Mouse (Mus musculus) kidney, embryonic 16.5 days (tissue): Measurements from ENCODE around the gene Inpp5d. TPM values are rescaled to one million over a fixed set of nuclear protein-coding genes. Genes with fewer than 3 reads are reported as not detected.

Source experiments
- ATAC-seq: fragments of 200-750 bp; cut with Nextera tagmentation; 2 replicates; pipeline ENCODE4 v1.8.0; 2017; ENCODE audit warnings: moderate TSS enrichment; ENCODE audit not compliant: low FRiP score, low TSS enrichment
- H3K27ac ChIP-seq: fragments of 300-500 bp; sonication (generic); 2 replicates; pipeline ENCODE4 v1.5.1; 2014; ENCODE audit warnings: low read length
- H3K27me3 ChIP-seq: fragments of 300-500 bp; sonication (generic); 2 replicates; pipeline ENCODE4 v1.6.1; 2014; ENCODE audit warnings: low read length, control low read depth, mixed read lengths; ENCODE audit not compliant: insufficient read depth
- H3K36me3 ChIP-seq: fragments of 300-500 bp; sonication (generic); 2 replicates; pipeline ENCODE4 v1.6.1; 2014; ENCODE audit warnings: low read length, control low read depth, mixed read lengths; ENCODE audit not compliant: insufficient read depth
- H3K4me1 ChIP-seq: fragments of 300-500 bp; sonication (generic); 2 replicates; pipeline ENCODE4 v1.6.1; 2014; ENCODE audit warnings: low read length, control low read depth, mixed read lengths; ENCODE audit not compliant: insufficient read depth
- H3K4me2 ChIP-seq: fragments of 300-500 bp; sonication (generic); replicated peaks from 2 replicates; pipeline ENCODE4 v1.6.1; 2014; ENCODE audit warnings: low read depth, low read length
- H3K4me3 ChIP-seq: fragments of 300-500 bp; sonication (generic); 2 replicates; pipeline ENCODE4 v1.5.1; 2014; ENCODE audit warnings: mild to moderate bottlenecking, low read length
- H3K9ac ChIP-seq: fragments of 300-500 bp; sonication (generic); replicated peaks from 2 replicates; pipeline ENCODE4 v1.6.1; 2014; ENCODE audit warnings: low read length
- H3K9me3 ChIP-seq: fragments of 300-500 bp; sonication (generic); 2 replicates; pipeline ENCODE4 v1.6.1; 2016; ENCODE audit warnings: low read length, control low read depth
- WGBS: fragments of 180-500 bp; shearing (Covaris S2); extraction: QIAGEN DNeasy Blood & Tissue Kit; methylation state at CpG from one replicate; pipeline ENCODE4 v1.1.7; 2014; 5-methylcytosine and 5-hydroxymethylcytosine counted together
- polyA plus RNA-seq: library from polyadenylated mRNA; unstranded; fragments of >200 nt; fragmentation: Nextera tagmentation; extraction: Ambion mirVana; gene quantifications from 2 replicates; pipeline ENCODE4 v1.2.1, GENCODE M21; 2015

Inpp5d gene
- polyA plus RNA-seq, 1 experiment from 2014 or later: 9.1 TPM

DNA sequence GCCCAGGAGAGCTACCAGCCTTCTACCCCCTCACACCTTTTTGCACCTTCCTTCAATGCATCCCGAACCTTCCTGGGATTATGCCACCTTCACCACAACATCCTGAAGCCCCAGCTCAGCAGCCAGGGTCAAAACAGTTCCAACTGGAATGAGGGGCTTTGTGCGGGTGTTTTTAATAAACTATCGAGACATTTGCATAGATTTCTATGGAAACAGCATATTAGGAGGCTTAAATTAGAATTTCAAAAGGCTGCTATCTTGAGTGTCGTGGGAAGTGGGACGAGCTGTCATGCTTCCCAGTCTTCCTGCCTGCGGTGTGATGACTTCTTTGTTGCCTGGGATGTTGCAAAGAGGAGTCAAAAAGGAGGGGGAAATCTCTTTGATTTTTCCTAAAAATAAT, 88.9 kb downstream of the Inpp5d start:
- H3K4me2 ChIP-seq: no peak overlapping the region
- WGBS: 81% methylated on average over 6 of the region's 6 CpGs
- H3K9ac ChIP-seq: no peak overlapping the region

DNA sequence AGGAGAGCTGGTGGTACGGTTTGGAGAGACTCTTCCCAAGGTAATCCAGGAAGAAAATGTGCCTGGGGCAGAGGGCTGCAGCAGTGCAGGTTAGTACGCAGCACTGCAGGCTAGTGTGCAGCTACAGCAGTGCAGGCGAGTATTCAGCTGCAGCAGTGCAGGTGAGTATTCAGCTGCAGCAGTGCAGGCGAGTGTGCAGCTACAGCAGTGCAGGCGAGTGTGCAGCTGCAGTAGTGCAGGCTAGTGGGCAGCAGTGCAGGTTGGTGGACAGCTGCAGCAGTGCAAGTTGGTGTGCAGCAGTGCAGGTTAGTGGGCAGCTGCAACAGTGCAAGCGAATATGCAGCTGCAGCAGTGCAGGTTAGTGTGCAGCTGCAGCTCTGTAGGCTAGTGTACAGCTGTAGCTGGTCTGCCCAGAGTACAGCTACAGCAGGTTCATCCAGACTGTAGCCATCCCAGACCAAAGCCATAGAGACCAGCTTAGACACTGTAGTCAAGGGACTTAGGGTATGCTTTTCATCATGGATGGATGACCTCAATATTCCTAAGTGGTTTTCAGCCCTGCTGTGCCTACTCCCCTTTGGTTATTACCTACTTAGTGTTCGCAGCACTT, 89.7 kb downstream of the Inpp5d start:
- no peaks in the 10 kb centered on the region for H3K27me3 ChIP-seq
- H3K9me3 ChIP-seq: peaks cover 5% of the 10 kb centered on the region
- no peak overlapping the region for H3K4me3 ChIP-seq
- no peak overlapping the region for H3K9ac ChIP-seq
- 87% methylated on average over 7 of the region's 7 CpGs for WGBS
- no peaks in the 10 kb centered on the region for H3K36me3 ChIP-seq
- no peak for ATAC-seq
- no peak overlapping the region for H3K4me2 ChIP-seq
- H3K4me1 ChIP-seq: no peaks in the 10 kb centered on the region
- no peak overlapping the region for H3K27ac ChIP-seq

More for the DNA sequence above, 88.9 kb downstream of the Inpp5d start:
- no peaks in the 10 kb centered on the region for H3K27me3 ChIP-seq
- no peaks in the 10 kb centered on the region for H3K36me3 ChIP-seq
- no peak for ATAC-seq
- H3K27ac ChIP-seq: no peak overlapping the region
- no peak overlapping the region for H3K4me3 ChIP-seq
- no peaks in the 10 kb centered on the region for H3K4me1 ChIP-seq
- peaks cover 5% of the 10 kb centered on the region for H3K9me3 ChIP-seq

DNA sequence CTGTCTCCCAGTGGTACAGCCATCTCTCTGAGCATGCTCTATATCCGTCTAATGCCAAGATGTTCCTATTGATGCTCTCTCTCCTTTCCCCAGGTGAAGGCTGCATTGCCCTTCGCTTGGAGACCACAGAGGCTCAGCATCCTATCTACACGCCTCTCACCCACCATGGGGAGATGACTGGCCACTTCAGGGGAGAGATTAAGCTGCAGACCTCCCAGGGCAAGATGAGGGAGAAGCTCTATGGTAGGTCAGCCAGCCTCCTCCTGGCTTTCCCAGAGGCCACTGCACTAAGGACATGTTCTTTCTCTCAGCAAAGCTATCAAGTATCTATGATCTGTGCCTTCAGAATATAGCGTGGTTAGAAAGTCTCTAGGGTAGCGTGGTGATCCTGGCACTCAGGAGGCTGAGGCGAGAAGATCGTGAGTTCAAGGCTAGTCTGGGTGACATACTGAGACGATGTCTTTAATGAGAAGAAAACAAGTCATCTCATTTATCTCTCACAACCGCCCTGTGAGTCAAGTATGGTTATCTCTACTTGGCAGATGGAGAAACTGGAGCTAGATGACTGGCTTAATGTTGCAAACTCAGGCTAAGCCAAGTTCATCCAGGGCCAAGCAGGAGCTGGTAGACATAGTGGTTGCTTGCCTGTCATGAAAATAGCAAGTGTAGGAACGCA, 92.0 kb downstream of the Inpp5d start:
- 83% methylated on average over 10 of the region's 10 CpGs for WGBS
- no peaks in the 10 kb centered on the region for H3K4me1 ChIP-seq
- ATAC-seq: no peak

DNA sequence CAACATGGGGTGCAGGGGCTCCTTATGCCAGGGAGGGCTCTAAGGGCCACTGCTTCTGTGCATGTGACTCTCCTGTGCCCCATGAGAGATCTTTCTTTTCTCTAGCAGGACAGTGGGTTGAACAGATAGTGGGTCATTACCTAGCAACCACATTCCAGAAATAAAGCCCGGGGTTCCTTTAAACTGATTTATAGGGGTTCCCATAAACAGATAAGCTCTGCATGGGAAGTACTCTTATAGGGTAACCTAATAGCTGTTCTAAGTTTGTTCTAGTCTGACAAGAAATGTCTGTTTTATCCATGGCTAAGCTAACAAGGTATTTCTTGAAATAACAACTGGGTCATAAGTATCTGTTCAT, 92.5 kb downstream of the Inpp5d start:
- Histone ChIP-seq H3K9ac (no peak overlapping the region), H3K4me1 (no peaks in the 10 kb centered on the region), H3K4me3 (no peak overlapping the region), H3K27ac (no peak overlapping the region), H3K4me2 (no peak overlapping the region), H3K9me3 (peaks cover 5% of the 10 kb centered on the region), H3K27me3 (no peaks in the 10 kb centered on the region), H3K36me3 (no peaks in the 10 kb centered on the region)
- WGBS: 44% methylated on average over 1 of the region's 1 CpGs
- no peak for ATAC-seq

More for the DNA sequence above, 92.0 kb downstream of the Inpp5d start:
- Histone ChIP-seq H3K9me3 (peaks cover 5% of the 10 kb centered on the region), H3K36me3 (no peaks in the 10 kb centered on the region), H3K4me2 (no peak overlapping the region), H3K4me3 (no peak overlapping the region), H3K27ac (no peak overlapping the region), H3K9ac (no peak overlapping the region), H3K27me3 (no peaks in the 10 kb centered on the region)

DNA sequence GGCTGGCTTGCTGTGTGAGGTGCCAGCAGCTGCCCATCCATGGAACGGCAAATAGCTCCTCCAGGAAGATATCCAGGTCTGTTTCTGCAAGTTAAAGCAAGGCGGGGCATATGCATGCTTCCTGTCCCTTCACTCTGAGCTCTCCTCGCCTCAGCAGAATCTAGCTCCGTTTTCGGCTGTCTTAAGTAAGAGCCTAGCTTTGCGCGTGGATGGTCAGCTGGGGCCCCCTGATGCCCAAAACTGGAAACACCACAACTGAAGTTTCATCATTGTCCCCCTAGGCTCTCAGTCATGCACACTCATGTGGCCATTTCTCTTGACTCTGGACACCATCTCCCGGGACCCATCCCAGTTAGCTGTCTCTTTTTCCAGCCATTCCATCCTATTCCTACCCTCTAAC, 101.3 kb downstream of the Inpp5d start:
- Histone ChIP-seq H3K4me3 (no peak overlapping the region), H3K36me3 (no peaks in the 10 kb centered on the region), H3K9me3 (no peaks in the 10 kb centered on the region), H3K9ac (no peak overlapping the region), H3K4me1 (no peaks in the 10 kb centered on the region), H3K27ac (no peak overlapping the region), H3K27me3 (no peaks in the 10 kb centered on the region), H3K4me2 (no peak overlapping the region)
- ATAC-seq: peak; percentile 84
- 28% methylated on average over 8 of the region's 8 CpGs for WGBS

DNA sequence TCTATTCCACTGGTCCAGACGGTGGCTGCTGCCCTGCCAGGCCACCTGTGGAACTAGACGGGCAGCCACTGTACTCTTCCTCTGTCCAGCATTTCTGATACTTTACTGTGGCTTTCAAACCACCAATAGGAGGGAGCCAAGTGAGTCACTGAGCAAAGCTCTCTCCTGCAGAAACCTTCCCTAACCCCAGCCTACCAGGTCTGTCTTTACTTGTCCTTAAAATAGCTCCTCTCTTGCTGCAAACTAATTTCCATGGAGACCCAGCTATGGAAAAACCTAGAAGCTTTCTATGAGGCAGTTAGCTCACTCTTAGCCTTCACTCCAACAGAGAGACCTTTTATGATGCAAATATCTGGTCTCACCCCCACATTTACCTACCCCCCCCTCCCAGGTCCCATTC, 102.0 kb downstream of the Inpp5d start:
- Histone ChIP-seq H3K27ac (no peak overlapping the region), H3K9me3 (no peaks in the 10 kb centered on the region), H3K4me1 (no peaks in the 10 kb centered on the region), H3K9ac (no peak overlapping the region), H3K4me2 (no peak overlapping the region), H3K4me3 (no peak overlapping the region), H3K36me3 (no peaks in the 10 kb centered on the region), H3K27me3 (no peaks in the 10 kb centered on the region)
- no peak for ATAC-seq
- WGBS: 42% methylated on average over 2 of the region's 2 CpGs

DNA sequence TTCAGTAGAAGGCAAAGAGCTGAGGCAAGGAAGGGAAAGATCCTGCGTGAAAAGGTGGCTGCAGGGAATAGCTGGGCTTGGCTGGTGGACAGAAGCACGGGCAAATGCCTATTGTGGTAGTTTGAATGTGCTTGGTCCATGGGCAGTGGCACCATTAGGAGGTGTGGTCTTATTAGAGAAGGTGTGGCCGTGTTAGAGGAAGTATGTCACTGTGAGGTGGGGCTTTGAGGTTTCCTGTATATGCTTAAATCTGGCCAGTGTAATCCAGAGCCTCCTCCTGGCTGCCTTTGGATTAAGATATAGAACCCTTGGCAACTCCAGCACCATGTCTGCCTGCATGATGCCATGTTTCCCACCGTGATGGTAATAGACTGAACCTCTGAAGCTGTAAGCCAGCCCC, 103.2 kb downstream of the Inpp5d start:
- Histone ChIP-seq H3K4me2 (no peak overlapping the region), H3K4me3 (no peak overlapping the region), H3K36me3 (no peaks in the 10 kb centered on the region), H3K4me1 (no peaks in the 10 kb centered on the region), H3K9me3 (no peaks in the 10 kb centered on the region), H3K27ac (no peak overlapping the region), H3K9ac (no peak overlapping the region), H3K27me3 (no peaks in the 10 kb centered on the region)
- 70% methylated on average over 4 of the region's 4 CpGs for WGBS
- no peak for ATAC-seq

DNA sequence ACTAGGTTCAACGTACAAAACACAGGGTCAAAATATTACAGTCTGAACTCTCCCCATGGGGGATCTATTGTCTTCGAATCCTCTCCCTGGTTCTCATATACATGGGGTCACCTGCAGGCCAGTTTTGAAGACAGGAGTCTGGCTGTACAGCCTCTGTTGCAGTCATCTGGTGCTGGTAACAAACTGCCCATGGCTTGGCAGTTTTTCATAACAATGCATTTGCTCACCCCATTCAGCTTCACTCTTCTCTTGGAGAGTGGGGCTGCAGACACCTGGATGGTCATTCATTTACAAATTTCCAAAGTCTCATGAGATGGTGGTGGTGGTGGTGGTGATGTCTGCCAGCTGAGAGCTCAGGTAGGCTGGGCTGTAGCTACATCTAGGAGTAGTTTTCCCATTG, 109.0 kb downstream of the Inpp5d start:
- Histone ChIP-seq H3K4me2 (no peak overlapping the region), H3K27me3 (no peaks in the 10 kb centered on the region), H3K4me3 (no peak overlapping the region), H3K27ac (no peak overlapping the region), H3K9ac (no peak overlapping the region), H3K4me1 (no peaks in the 10 kb centered on the region), H3K9me3 (no peaks in the 10 kb centered on the region), H3K36me3 (no peaks in the 10 kb centered on the region)
- 77% methylated on average over 2 of the region's 2 CpGs for WGBS
- ATAC-seq: no peak

DNA sequence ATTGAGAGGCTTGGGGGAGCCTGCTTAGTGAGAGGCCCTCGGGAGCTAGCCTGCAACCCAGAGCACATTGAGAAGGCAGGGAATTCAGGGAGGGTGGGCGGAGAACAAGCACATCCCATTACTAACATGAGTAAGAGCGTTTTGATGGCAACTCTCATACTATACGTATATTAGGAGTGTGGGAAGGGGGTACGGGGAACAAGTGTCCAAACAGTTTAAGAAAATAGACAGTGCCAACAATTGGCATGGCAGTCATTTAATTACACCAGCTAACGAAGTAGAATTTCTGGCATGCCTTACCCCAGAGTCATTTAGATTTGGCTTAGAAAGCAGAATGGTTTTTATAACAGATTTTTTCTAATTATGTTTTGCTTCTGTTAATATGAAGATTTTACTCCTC, 109.7 kb downstream of the Inpp5d start:
- 82% methylated on average over 6 of the region's 6 CpGs for WGBS
- Histone ChIP-seq H3K27ac (no peak overlapping the region), H3K36me3 (no peaks in the 10 kb centered on the region), H3K4me2 (no peak overlapping the region), H3K4me1 (no peaks in the 10 kb centered on the region), H3K27me3 (no peaks in the 10 kb centered on the region), H3K4me3 (no peak overlapping the region), H3K9me3 (no peaks in the 10 kb centered on the region), H3K9ac (no peak overlapping the region)
- no peak for ATAC-seq

DNA sequence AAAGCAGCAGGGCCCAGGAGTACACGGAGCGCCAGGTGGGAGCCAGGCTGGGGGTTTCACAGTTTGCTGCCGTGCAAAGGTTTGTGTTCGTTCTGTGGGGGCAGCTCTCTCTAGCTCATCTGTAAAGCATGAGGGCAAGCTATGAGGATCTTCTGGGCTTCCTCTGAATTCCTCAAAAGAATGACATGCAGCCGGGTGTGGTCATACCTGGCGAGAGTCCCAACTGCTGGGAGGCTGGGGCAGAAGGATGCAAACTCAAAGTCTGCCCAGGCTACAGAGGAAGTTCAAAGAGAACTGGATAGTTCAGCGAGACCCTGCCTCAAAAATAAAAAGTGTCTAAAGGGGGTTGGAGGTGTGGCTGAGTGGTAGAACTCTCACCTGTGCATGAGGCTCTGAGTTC, 110.2 kb downstream of the Inpp5d start:
- H3K9ac ChIP-seq: no peak overlapping the region
- no peak overlapping the region for H3K27ac ChIP-seq
- WGBS: 84% methylated on average over 7 of the region's 7 CpGs
- no peaks in the 10 kb centered on the region for H3K27me3 ChIP-seq
- no peaks in the 10 kb centered on the region for H3K9me3 ChIP-seq
- H3K4me3 ChIP-seq: no peak overlapping the region
- no peaks in the 10 kb centered on the region for H3K36me3 ChIP-seq
- no peaks in the 10 kb centered on the region for H3K4me1 ChIP-seq
- no peak overlapping the region for H3K4me2 ChIP-seq
- ATAC-seq: no peak
